Mouse (Mus musculus) lung, embryonic 15.5 days (tissue): Measurements from ENCODE around the gene Slit3. TPM values are rescaled to one million over a fixed set of nuclear protein-coding genes. Genes with fewer than 3 reads are reported as not detected.

Experiments used
- ATAC-seq: fragments of 200-750 bp; cut with Nextera tagmentation; 2 replicates; pipeline ENCODE4 v1.8.0; 2017; ENCODE audit warnings: moderate number of reproducible peaks, borderline replicate concordance; ENCODE audit not compliant: low FRiP score, low TSS enrichment; ENCODE audit errors: extremely low read depth
- H3K27ac ChIP-seq: fragments of 300-500 bp; sonication (generic); 2 replicates; pipeline ENCODE4 v1.5.1; 2015; ENCODE audit warnings: moderate library complexity, mild to moderate bottlenecking, inconsistent platforms
- H3K27me3 ChIP-seq: fragments of 300-500 bp; sonication (generic); 2 replicates; pipeline ENCODE4 v1.6.1; 2015; ENCODE audit warnings: inconsistent platforms
- H3K36me3 ChIP-seq: fragments of 300-500 bp; sonication (generic); 2 replicates; pipeline ENCODE4 v1.6.1; 2015; ENCODE audit warnings: inconsistent platforms
- H3K4me1 ChIP-seq: fragments of 300-500 bp; sonication (generic); 2 replicates; pipeline ENCODE4 v1.6.1; 2015; ENCODE audit warnings: inconsistent platforms
- H3K4me2 ChIP-seq: fragments of 300-500 bp; sonication (generic); 2 replicates; pipeline ENCODE4 v1.6.1; 2015; ENCODE audit warnings: inconsistent platforms, mild to moderate bottlenecking, moderate library complexity
- H3K4me3 ChIP-seq: fragments of 300-500 bp; sonication (generic); 2 replicates; pipeline ENCODE4 v1.5.1; 2015; ENCODE audit warnings: mild to moderate bottlenecking, inconsistent platforms
- H3K9ac ChIP-seq: fragments of 300-500 bp; sonication (generic); 2 replicates; pipeline ENCODE4 v1.6.1; 2015; ENCODE audit warnings: inconsistent platforms
- H3K9me3 ChIP-seq: fragments of 300-500 bp; sonication (generic); 2 replicates; pipeline ENCODE4 v1.6.1; 2016; ENCODE audit warnings: inconsistent platforms
- WGBS: fragments of 180-500 bp; shearing (Covaris S2); methylation state at CpG from one replicate; pipeline ENCODE4 v1.1.7; 2015; 5-methylcytosine and 5-hydroxymethylcytosine counted together
- polyA plus RNA-seq: library from polyadenylated mRNA; unstranded; fragments of >200 nt; fragmentation: Nextera tagmentation; extraction: Ambion mirVana; gene quantifications from 2 replicates; pipeline ENCODE4 v1.2.1, GENCODE M21; 2015

Slit3 gene
- polyA plus RNA-seq, 1 experiment from 2014 or later = 21.4 TPM

DNA sequence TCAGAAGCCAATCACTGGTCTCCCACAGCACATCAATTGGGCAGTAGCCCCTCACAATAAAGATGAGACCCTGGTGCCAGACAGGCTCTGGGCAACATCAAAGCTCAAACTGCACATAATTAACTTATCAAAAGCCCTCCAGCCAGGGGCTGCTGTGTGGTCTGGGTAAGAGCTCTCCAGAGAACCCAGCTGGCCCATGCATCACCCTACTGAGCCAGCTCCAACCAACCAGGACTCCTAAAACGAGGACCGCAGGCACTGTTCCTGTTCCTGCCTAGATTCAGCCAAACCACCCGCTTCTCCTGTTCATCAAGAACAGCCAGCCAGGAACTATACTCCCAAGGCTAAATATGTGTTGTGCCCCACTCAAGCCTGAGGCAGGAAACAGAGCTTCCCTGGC is 549.7 kb downstream of the Slit3 start:
- H3K9me3 ChIP-seq = no peaks in the 10 kb centered on the region
- no peaks in the 10 kb centered on the region for H3K36me3 ChIP-seq
- no peak overlapping the region for H3K27ac ChIP-seq
- no peak overlapping the region for H3K4me3 ChIP-seq
- no peak overlapping the region for H3K4me2 ChIP-seq
- no peaks in the 10 kb centered on the region for H3K4me1 ChIP-seq
- H3K9ac ChIP-seq = no peak overlapping the region
- 77% methylated on average over 3 of the region's 3 CpGs for WGBS
- ATAC-seq = no peak
- no peaks in the 10 kb centered on the region for H3K27me3 ChIP-seq

GRCm38 (mm10) chr11:35673050-35673449 is 552.0 kb downstream of the Slit3 start:
- no peaks in the 10 kb centered on the region for H3K9me3 ChIP-seq
- H3K4me3 ChIP-seq = no peak overlapping the region
- H3K9ac ChIP-seq = no peak overlapping the region
- no peak overlapping the region for H3K4me2 ChIP-seq
- no peak for ATAC-seq
- WGBS = 81% methylated on average over 7 of the region's 7 CpGs
- no peaks in the 10 kb centered on the region for H3K27me3 ChIP-seq
- H3K4me1 ChIP-seq = no peaks in the 10 kb centered on the region
- no peak overlapping the region for H3K27ac ChIP-seq
- no peaks in the 10 kb centered on the region for H3K36me3 ChIP-seq

DNA sequence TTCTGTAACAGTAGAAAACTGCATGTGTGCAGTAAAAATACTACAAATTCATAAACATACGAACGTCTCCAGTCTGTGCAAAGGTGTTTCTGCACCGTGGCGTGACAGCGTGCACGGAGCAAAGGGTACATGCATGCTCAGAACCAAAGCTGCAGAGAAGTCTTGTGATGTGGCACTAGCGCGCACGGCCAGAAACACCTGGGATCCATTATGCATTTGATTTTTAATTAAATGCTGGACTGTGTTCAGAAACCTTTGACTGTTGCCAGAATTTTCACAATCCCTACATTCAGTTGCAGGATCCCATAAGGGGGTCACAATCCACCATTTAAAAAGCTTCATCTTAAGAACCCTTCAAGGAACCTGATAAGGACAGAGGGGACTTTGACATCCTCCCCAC is 553.2 kb downstream of the Slit3 start:
- Histone ChIP-seq H3K36me3 (no peaks in the 10 kb centered on the region), H3K4me1 (no peaks in the 10 kb centered on the region), H3K4me3 (no peak overlapping the region), H3K27me3 (no peaks in the 10 kb centered on the region), H3K9me3 (no peaks in the 10 kb centered on the region), H3K4me2 (no peak overlapping the region), H3K27ac (no peak overlapping the region), H3K9ac (no peak overlapping the region)
- whole genome bisulfite sequencing = 93% methylated on average over 9 of the region's 9 CpGs
- no peak for ATAC-seq

GRCm38 (mm10) chr11:35676744-35677143 is 555.7 kb downstream of the Slit3 start:
- H3K9ac ChIP-seq = no peak overlapping the region
- H3K27ac ChIP-seq = no peak overlapping the region
- ATAC-seq = no peak
- 45% methylated on average over 4 of the region's 4 CpGs for WGBS
- no peaks in the 10 kb centered on the region for H3K27me3 ChIP-seq
- no peaks in the 10 kb centered on the region for H3K4me1 ChIP-seq
- no peaks in the 10 kb centered on the region for H3K9me3 ChIP-seq
- no peak overlapping the region for H3K4me2 ChIP-seq
- H3K4me3 ChIP-seq = no peak overlapping the region
- no peaks in the 10 kb centered on the region for H3K36me3 ChIP-seq

DNA sequence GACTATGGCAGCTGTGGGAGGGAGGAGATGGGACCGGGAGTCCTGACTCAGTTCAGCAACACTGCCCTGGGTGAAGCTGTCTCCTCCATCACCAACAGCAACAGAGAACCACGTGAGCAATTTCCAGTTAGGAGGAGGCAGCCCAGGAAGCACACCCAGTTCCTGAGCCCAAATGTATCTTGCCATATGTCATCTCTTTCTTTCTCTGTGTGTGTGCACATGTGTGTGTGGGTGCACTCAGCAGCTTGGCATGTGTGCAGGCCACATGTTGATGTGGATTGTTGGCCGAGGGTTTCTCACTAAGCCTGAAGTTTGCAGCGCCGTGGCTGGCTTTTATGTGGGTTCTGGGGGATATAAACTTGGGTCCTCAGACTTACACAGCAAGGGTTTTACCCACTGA is 559.0 kb downstream of the Slit3 start:
- Histone ChIP-seq H3K9ac (no peak overlapping the region), H3K4me3 (no peak overlapping the region), H3K27ac (no peak overlapping the region), H3K4me2 (no peak overlapping the region), H3K36me3 (no peaks in the 10 kb centered on the region), H3K4me1 (no peaks in the 10 kb centered on the region), H3K27me3 (no peaks in the 10 kb centered on the region), H3K9me3 (no peaks in the 10 kb centered on the region)
- WGBS = 82% methylated on average over 5 of the region's 5 CpGs
- no peak for ATAC-seq

GRCm38 (mm10) chr11:35687316-35687715 is 566.3 kb downstream of the Slit3 start:
- Histone ChIP-seq H3K27ac (no peak overlapping the region), H3K9me3 (no peaks in the 10 kb centered on the region), H3K27me3 (no peaks in the 10 kb centered on the region), H3K4me2 (no peak overlapping the region), H3K4me3 (no peak overlapping the region), H3K9ac (no peak overlapping the region), H3K36me3 (no peaks in the 10 kb centered on the region), H3K4me1 (no peaks in the 10 kb centered on the region)
- no peak for ATAC-seq
- 77% methylated on average over 6 of the region's 6 CpGs for WGBS

DNA sequence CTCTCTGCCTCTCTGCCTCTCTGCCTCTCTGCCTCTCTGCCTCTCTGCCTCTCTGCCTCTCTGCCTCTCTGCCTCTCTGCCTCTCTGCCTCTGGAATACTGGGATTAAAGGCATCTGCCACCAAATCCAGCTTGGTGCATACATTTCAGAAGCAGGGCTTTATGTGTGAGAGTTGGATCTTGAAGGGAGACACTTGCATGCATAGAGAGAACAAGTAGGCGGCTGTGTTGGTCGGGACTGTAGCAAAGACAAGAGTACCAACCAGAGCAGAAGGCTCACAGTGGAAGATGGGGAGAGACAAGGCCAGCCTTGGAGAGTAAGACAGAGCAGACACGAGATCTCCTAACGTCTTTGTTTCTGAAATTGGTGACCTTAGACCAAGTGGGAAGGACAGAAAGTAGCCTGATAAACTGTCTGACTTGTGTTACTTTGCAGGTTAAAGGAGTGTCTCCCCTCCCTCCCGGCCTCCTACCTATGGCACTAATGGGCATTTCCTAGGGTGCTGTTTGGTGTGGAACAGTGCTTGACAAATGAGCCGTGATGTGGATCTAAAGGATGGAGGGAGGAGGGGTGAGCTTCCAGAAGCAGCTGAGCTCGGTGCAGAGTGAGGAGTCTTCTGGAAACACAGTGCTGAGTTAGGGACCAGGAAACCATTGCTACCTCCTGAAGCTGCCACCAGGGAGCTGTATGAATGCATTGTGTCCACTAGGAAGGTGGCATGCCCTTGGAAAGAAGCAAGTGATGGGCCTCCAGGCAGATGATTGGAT is 569.7 kb downstream of the Slit3 start:
- no peak overlapping the region for H3K27ac ChIP-seq
- no peak overlapping the region for H3K4me3 ChIP-seq
- no peaks in the 10 kb centered on the region for H3K36me3 ChIP-seq
- H3K4me2 ChIP-seq = no peak overlapping the region
- H3K9me3 ChIP-seq = no peaks in the 10 kb centered on the region
- no peak for ATAC-seq
- H3K4me1 ChIP-seq = no peaks in the 10 kb centered on the region
- 61% methylated on average over 7 of the region's 7 CpGs for WGBS
- no peaks in the 10 kb centered on the region for H3K27me3 ChIP-seq
- H3K9ac ChIP-seq = no peak overlapping the region

DNA sequence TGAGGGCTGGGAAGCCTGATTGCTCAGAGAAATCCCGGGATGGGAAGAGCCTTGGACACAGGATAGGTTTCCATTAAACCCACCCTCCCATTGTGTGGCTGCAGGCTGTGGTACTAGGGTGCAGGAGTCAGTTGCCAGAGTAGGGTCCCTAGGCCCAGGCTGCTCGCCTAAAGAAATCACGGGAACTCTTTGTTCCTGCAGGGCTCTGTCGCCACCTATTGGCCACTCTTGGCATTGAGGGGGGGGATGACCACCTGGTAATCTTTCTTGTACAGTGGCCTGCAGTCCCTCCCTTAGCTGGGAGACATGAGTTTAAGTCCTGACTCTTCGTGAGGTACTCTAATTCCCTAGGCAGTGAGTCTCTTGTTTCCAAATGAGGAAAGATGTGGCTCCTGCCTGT is 572.1 kb downstream of the Slit3 start:
- no peaks in the 10 kb centered on the region for H3K27me3 ChIP-seq
- H3K4me2 ChIP-seq = no peak overlapping the region
- H3K4me1 ChIP-seq = no peaks in the 10 kb centered on the region
- WGBS = 18% methylated on average over 5 of the region's 5 CpGs
- no peaks in the 10 kb centered on the region for H3K9me3 ChIP-seq
- no peaks in the 10 kb centered on the region for H3K36me3 ChIP-seq
- no peak overlapping the region for H3K4me3 ChIP-seq
- no peak for ATAC-seq
- no peak overlapping the region for H3K27ac ChIP-seq
- no peak overlapping the region for H3K9ac ChIP-seq

- Histone ChIP-seq H3K27me3 (no peaks in the 10 kb centered on the region), H3K36me3 (no peaks in the 10 kb centered on the region), H3K27ac (no peak overlapping the region), H3K4me3 (no peak overlapping the region), H3K9ac (no peak overlapping the region), H3K9me3 (no peaks in the 10 kb centered on the region), H3K4me2 (no peak overlapping the region), H3K4me1 (no peaks in the 10 kb centered on the region)
- ATAC-seq = no peak
- 73% methylated on average over 7 of the region's 7 CpGs for WGBS
Observed at GRCm38 (mm10) chr11:35693625-35694024, 572.6 kb downstream of the Slit3 start.

- Histone ChIP-seq H3K4me3 (no peak overlapping the region), H3K9ac (no peak overlapping the region), H3K4me1 (no peaks in the 10 kb centered on the region), H3K9me3 (no peaks in the 10 kb centered on the region), H3K27ac (no peak overlapping the region), H3K36me3 (0 out of 2 replicates have a peak, but pooled peaks cover 3% of the 10 kb centered on the region), H3K4me2 (no peak overlapping the region), H3K27me3 (no peaks in the 10 kb centered on the region)
- WGBS = 87% methylated on average over 7 of the region's 7 CpGs
- ATAC-seq = no peak
Observed at GRCm38 (mm10) chr11:35697476-35697875, 576.5 kb downstream of the Slit3 start.

DNA sequence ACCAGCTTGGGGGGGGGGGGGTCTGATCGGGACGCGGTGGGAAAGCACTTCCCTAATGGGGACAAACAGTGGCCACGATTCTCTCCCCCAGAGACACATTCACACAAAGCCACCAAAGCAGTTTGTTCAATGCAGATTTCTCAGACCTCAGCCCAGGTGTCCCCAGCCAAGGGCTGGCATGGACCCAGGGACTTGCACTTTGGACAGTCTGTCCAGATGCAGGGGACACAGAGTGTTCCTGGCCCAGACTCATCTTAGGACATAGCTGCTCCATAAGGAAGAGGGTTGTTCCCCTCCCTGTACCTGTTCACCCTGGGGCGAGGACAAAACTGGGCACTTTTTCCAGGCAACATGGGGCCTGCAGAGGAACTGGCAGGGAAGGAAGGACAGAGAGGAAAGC is 577.9 kb downstream of the Slit3 start:
- H3K27me3 ChIP-seq = no peaks in the 10 kb centered on the region
- 92% methylated on average over 5 of the region's 5 CpGs for WGBS
- no peak overlapping the region for H3K27ac ChIP-seq
- ATAC-seq = no peak
- H3K4me3 ChIP-seq = no peak overlapping the region
- no peaks in the 10 kb centered on the region; the same call in 1 of the 2 replicates for H3K9me3 ChIP-seq
- H3K36me3 ChIP-seq = peaks cover 14% of the 10 kb centered on the region
- no peaks in the 10 kb centered on the region for H3K4me1 ChIP-seq
- no peak overlapping the region for H3K9ac ChIP-seq
- no peak overlapping the region for H3K4me2 ChIP-seq

DNA sequence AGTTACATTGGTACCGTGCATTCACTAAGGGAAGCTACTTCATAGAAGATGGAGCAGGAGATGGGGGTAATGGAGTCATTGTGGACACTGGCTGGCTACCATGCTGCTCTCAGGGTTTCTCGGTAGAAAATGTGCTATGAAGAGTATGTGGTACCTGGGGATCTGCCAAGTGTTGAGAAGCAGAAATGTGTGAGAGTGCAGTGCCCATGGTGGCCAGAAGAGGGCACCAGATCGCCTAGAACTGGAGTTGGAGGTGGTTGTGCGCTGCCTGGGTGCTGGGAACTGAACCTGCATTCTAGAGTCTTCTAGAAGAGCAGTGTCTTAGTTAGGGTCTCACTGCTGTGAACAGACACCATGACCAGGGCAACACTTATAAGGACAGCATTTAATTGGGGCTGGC is 582.4 kb downstream of the Slit3 start:
- H3K9ac ChIP-seq = no peak overlapping the region
- WGBS = 73% methylated on average over 4 of the region's 4 CpGs
- H3K4me2 ChIP-seq = no peak overlapping the region
- H3K4me1 ChIP-seq = no peaks in the 10 kb centered on the region
- no peak overlapping the region for H3K27ac ChIP-seq
- H3K27me3 ChIP-seq = no peaks in the 10 kb centered on the region
- no peaks in the 10 kb centered on the region; the same call in 1 of the 2 replicates for H3K9me3 ChIP-seq
- no peak overlapping the region for H3K4me3 ChIP-seq
- ATAC-seq = no peak
- H3K36me3 ChIP-seq = peaks cover 16% of the 10 kb centered on the region

- no peak overlapping the region for H3K9ac ChIP-seq
- 94% methylated on average over 13 of the region's 13 CpGs for WGBS
Observed at GRCm38 (mm10) chr11:35704381-35704780, 583.4 kb downstream of the Slit3 start.

More at GRCm38 (mm10) chr11:35704381-35704780, 583.4 kb downstream of the Slit3 start:
- Histone ChIP-seq H3K4me1 (no peaks in the 10 kb centered on the region), H3K36me3 (peaks cover 13% of the 10 kb centered on the region), H3K4me2 (no peak overlapping the region), H3K27ac (no peak overlapping the region), H3K27me3 (no peaks in the 10 kb centered on the region), H3K9me3 (no peaks in the 10 kb centered on the region; the same call in 1 of the 2 replicates), H3K4me3 (no peak overlapping the region)
- no peak for ATAC-seq
